Mouse (Mus musculus) G1E (cell line): Measurements from ENCODE around the gene Syne2.

Source experiments
- CTCF ChIP-seq: IDR thresholded peaks from 2 replicates; pipeline ENCODE4 v1.5.1; 2012; ENCODE audit warnings: low read depth, low read length, inconsistent platforms, mixed read lengths
- GATA1 ChIP-seq: IDR thresholded peaks from 2 replicates; pipeline ENCODE4 v1.6.1; 2012; ENCODE audit warnings: borderline replicate concordance, low read length, inconsistent platforms, mixed read lengths
- TAL1 ChIP-seq: conservative IDR thresholded peaks from 2 replicates; pipeline ENCODE4 v1.6.1; 2012; ENCODE audit warnings: low read depth, low read length, inconsistent platforms, mixed read lengths

GRCm38 (mm10) chr12:75866419-75867373 lies 48.8 kb downstream of the Syne2 start:
- no peak for TF ChIP-seq CTCF
- TF ChIP-seq GATA1, result no peak
- no peak for TF ChIP-seq TAL1
